Mouse (Mus musculus) gastrocnemius, postnatal 14 days (tissue): ENCODE measurements around the gene 6430628N08Rik. TPM values are rescaled to one million over a fixed set of nuclear protein-coding genes. Genes with fewer than 3 reads are reported as not detected.

ENCODE experiments used
- DNase-seq: peaks from one replicate; pipeline ENCODE4 v3.0.0; 2021; ENCODE audit warnings: mixed read lengths
- intact Hi-C: fragments of 180-260 bp; cut with DNase I; formaldehyde crosslinking; loops from one replicate; pipeline ENCODE4 v1.15.1; 2025; ENCODE audit warnings: low total_unique reads
- total RNA-seq, 2 experiments: library from RNA; stranded (reverse); gene quantifications; 2 replicates each; pipeline ENCODE4 v1.2.3; 2021

The 6430628N08Rik gene
- total RNA-seq, 2 experiments from 2014 or later = not detected

- intact Hi-C loops = no loop called here
- no peak for DNase-seq
Measured at GRCm38 (mm10) chr4:115882195-115882594, 8.3 kb upstream of the 6430628N08Rik start.

GRCm38 (mm10) chr4:115884022-115884421, 6.4 kb upstream of the 6430628N08Rik start, which contains the start of gene Kncn:
Kncn (plus strand) TSS chr4:115884400.
- intact Hi-C loops = no loop called here
- DNase-seq = no peak

- intact Hi-C loops = no loop called here
- no peak for DNase-seq
Measured at GRCm38 (mm10) chr4:115885846-115886245, 4.6 kb upstream of the 6430628N08Rik start.

GRCm38 (mm10) chr4:115886875-115887274, 3.6 kb upstream of the 6430628N08Rik start:
- no peak for DNase-seq
- intact Hi-C loops = no loop called here

- DNase-seq = no peak
- intact Hi-C loops = no loop called here
Measured at GRCm38 (mm10) chr4:115890066-115890465, 399 bp upstream of the 6430628N08Rik start.

DNA sequence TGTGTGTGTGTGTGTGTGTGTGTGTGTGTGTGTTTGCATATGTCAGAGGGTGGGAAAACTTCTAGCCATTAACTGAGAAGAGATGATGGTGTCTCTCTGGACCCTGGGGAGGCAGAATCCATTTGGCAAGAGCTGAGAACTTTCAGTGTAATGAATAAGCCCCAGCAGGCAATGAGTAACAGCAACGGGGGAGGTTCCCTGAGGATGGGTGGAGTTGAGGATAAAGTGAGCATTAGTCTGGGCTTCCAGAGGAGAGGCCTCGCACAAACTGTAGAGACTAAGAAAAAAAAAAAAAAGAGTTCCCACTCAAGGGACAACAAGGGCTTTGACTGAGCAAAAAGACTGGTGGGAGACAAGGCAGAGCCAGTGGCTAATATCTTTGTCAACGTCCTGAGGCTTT, 3.8 kb downstream of the 6430628N08Rik start:
- no peak for DNase-seq
- intact Hi-C loops = no loop called here

DNA sequence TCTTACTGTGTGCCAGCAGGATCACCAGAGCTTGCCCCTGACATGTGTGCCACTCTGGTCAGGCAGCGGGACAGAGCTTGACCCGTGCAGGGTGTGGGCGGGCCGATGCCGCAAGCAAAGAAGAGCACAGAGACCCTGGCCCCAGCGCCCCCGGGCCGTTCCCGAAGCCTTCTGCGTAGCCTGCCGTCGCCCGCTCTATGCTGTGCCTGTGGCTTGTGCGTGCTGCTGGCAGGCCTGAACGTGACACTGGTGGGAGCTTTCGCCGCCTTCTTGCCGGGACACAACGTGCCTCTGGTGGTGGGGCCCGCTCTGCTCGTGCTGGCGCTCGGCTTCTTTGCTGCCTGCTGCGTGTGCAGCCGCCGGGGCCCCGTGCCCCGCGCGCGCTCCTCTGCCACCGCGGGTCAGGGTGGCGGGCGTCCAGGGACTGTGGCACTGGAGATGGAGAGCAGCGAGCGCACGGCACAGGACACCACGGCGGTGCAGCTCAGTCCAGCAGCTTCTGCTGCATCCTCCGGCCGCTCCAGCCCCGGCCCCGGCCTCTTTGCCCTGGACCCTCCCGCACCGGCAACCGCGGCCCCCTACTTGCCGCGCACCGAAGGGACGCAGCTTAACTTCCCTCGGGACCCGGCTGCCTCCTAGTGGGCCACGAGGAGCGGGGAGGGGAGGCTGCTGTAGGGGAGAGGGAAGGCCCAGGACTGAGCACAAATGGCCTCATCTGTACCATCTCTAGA, 7.6 kb downstream of the 6430628N08Rik start:
- DNase-seq = no peak
- intact Hi-C loops = no loop called here

DNA sequence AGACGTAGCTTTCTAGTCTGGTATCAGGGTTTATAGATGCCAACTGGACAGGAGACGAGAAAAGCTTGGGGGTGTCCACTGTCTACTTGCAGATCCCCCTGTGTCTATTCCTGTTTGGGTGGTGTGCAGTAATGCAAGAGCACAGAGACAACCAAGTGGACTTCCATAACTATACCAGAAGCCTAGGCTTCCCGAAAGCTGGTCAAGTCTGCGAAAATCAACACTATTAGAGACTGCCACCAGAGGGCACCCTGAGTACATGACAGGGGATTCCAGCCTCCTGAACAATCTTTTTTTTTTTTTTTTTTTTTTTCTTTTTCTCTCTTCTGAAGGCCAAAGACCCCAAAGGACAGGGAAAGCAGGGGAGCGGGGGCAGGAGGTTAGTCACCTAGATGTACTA, 12.4 kb downstream of the 6430628N08Rik start:
- intact Hi-C loops = loop anchor here (5.0 kb wide), 1 partner anchor 49 kb away; no protein-coding TSS in a partner anchor
- peak; percentile 66 for DNase-seq

DNA sequence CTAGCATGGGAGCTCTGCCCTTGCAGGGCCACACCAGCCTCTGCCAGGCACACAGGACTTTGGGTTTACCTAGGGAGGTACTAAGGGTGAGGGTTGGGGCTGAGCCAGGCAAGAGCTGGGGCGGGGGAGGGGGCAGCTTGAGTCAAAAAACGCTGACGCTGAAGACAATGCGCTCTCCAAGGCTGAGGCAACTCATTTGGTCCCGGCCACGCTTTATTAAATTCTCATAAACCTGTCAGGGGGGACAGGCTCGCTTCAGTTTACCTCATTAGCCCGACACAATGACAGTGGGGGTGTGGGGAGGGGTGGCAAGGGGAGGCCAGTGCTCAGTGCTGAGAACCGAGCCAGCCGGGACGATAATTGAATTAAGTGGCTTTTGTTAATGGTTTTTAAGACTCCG, 13.9 kb downstream of the 6430628N08Rik start:
- intact Hi-C loops = loop anchor here (5.0 kb wide), 1 partner anchor 48 kb away; no protein-coding TSS in a partner anchor
- no peak for DNase-seq

DNA sequence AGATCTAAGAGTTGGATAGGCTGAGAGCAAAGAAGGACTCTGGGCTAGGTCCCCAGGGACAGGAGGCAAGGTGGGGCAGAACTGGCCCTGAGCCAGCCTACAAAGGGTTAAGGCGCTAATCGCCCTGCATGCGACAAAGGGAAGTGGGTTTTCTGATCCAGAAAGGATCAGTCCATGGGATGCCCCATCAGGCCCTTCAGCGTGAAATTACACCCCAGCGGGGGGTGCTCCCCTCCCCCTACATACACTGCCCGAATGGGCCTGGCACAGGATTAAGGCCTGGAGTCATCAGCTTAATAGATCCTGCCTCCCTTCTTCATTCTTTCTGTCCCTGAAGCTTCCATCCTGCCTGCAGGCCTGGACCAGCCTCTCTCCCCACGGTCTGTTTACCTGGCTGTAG, 15.2 kb downstream of the 6430628N08Rik start:
- no peak for DNase-seq
- intact Hi-C loops = loop anchor here (2.0 kb wide), 1 partner anchor 71 kb away; no protein-coding TSS in a partner anchor

DNA sequence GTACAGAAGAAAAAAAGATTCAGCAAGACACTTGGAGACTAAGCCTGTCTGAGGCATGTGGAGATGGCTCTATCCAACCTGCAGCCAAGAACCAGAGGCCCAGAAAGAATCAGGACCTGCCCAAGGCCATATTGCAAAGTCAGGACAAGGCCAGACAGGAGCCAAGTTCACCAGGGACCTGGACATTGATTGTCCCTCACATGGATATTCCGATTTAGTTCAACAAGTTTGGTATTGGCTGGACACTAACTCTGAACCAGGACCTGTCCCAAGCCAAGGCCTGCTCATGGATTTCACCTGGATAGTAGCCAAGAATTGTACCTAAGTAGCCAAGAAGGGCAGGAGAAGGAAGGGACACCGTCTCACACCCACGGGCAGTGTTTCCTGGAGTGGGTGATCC, 16.3 kb downstream of the 6430628N08Rik start:
- no peak for DNase-seq
- intact Hi-C loops = loop anchor here (2.0 kb wide), 1 partner anchor 70 kb away; no protein-coding TSS in a partner anchor

DNA sequence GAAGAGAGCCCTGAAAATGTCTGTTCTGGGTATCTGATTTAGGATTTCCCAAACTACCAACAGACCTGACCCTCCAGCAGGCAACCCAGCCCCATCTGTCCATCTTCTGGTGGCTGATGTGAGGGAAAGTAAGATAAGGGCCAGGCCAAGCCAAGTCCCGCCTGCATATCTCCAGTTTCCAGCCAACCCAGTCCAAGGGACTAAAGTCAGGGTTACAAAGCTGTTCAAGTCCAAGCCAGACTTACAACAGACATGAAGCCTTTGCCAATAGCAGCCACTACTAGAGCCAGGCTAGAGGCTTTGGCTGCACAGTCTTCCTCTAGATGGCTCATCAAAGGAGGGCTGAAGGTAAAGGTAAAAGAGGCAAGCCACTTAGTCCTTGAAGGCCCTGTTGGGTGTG, 17.5 kb downstream of the 6430628N08Rik start:
- intact Hi-C loops = loop anchor here (2.0 kb wide), 1 partner anchor 69 kb away; no protein-coding TSS in a partner anchor

DNA sequence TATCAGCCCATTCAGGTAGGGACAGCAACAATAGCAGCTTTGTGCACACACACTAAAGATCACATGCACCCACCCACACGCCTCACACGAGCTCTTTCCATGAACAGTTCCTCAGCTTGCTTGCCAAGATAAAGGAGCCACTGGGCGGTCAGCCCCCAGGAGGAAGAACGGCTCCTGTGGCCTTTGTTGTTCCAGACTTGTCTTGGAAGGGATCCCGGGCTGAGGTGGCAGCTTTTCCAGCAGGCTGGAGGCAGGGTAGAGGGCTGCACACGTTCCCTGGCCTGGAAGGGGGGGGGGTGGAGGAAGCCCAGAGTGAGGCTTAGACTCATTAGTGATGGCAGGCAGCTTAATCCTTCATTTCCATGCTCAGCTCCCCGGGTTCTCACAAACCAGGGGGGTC, 18.2 kb downstream of the 6430628N08Rik start:
- intact Hi-C loops = no loop called here
- peak; percentile 31 for DNase-seq

More for the DNA sequence above, 17.5 kb downstream of the 6430628N08Rik start:
- DNase-seq = no peak

GRCm38 (mm10) chr4:115911586-115911985, 21.1 kb downstream of the 6430628N08Rik start:
- DNase-seq = no peak
- intact Hi-C loops = no loop called here

- no peak for DNase-seq
- intact Hi-C loops = no loop called here
Measured at GRCm38 (mm10) chr4:115919911-115920310, 29.4 kb downstream of the 6430628N08Rik start.

DNA sequence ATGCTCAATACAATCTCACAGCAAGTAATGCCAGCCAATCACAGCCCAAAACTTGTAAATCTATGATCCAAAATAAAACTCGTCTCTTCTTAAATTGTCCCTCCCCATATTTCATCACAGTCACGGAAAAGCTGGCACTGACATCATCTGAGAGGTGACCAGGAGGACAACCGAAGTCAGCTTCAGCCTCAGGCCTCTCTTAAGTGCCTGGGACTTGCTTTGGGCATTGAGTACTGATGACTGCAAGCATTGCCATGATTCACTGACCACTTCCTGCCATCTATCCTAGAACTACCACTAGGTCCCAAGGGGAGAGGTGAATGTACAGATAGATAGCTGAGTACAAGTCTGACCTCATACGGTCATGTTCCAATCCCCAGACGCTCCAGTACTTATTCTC, 32.2 kb downstream of the 6430628N08Rik start:
- no peak for DNase-seq
- intact Hi-C loops = no loop called here

- intact Hi-C loops = no loop called here
- no peak for DNase-seq
Measured at GRCm38 (mm10) chr4:115923262-115923880, 32.9 kb downstream of the 6430628N08Rik start.

- intact Hi-C loops = no loop called here
- no peak for DNase-seq
Measured at GRCm38 (mm10) chr4:115927637-115928036, 37.2 kb downstream of the 6430628N08Rik start.

DNA sequence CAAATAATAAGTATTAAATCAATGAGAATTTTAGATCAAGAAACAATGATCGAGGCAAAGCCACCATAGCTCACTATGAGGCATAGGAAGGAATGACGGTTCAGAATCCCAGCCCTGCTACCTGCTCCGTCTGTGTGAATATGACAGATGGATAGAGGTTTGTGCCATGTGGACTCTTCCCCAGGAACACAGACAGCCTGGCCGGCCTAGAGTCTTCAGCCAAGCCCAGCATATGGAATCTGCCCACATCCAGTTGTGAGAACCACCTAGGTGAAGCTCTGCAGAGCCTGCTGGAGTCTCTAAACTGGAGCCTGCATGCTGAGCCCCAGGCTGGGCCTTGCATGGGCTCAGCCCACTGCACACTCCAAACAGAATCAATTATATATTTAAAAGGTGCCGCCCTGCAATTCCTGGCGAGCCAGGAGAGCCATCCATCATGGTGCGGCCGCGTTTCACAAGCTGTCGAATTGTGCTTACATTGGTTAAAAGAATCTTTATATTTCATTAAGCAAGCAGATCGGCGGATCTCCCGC, 41.2 kb downstream of the 6430628N08Rik start:
- intact Hi-C loops = no loop called here
- DNase-seq = no peak

DNA sequence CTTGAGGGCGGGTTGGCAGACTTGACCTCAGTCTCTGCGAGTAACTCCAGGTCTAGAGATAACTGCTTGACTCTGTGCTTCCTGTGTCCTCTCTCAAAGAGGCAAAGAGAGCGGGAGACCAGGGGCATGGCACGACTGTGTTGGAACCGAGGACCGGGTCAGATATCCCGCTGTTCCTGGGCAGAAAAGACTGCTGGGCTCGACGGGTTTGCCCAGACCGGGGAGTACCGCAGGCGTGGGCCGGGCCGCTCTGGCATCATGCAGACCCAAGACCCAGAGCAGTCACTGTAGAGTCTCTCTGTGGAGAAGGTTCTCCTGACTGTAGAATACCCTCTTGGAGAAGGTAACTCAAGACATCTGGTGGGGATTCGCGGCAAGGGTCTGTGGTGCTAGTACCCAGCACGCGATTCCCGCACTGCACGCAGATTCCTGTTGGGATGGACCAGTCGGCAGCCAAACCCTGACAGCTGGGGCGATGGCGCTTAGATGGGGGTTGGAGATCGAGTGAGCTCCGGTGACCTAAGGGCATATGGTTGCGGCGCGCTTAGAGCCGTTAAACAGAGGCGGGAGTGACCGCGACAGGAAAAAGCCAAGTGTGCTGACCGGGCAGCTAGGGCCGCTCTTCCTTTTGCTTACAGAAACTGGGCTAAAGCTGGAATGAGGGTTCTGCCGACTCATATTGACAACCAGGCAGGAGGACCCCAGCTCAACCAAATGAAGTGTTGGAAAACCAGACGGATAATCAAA, 45.5 kb downstream of the 6430628N08Rik start:
- no peak for DNase-seq
- intact Hi-C loops = no loop called here
